Mouse (Mus musculus) gastrocnemius, postnatal 36 days (tissue): ENCODE results near the gene Phospho2. TPM values are rescaled to one million over a fixed set of nuclear protein-coding genes. Genes with fewer than 3 reads are reported as not detected.

ENCODE experiments used
- DNase-seq, 2 experiments: peaks; one replicate each; pipeline ENCODE4 v3.0.0; 2022
- intact Hi-C: fragments of 180-260 bp; cut with DNase I; formaldehyde crosslinking; loops from one replicate; pipeline ENCODE4 v1.15.1; 2025
- total RNA-seq, 2 experiments: library from RNA; stranded (reverse); gene quantifications; 2 replicates each; pipeline ENCODE4 v1.2.3; 2021

Gene Phospho2
- total RNA-seq, 2 experiments from 2014 or later = 16.6 to 17.0 TPM

GRCm38 (mm10) chr2:69822361-69823128, 33.1 kb downstream of the Phospho2 start:
- intact Hi-C loops = no loop called here
- DNase-seq = peak in 1 of 2 experiments; percentile 21

GRCm38 (mm10) chr2:69823129-69823677, 33.8 kb downstream of the Phospho2 start:
- intact Hi-C loops = no loop called here

GRCm38 (mm10) chr2:69825898-69826297, 36.5 kb downstream of the Phospho2 start:
- intact Hi-C loops = no loop called here
- DNase-seq = no peak

More at GRCm38 (mm10) chr2:69823129-69823677, 33.8 kb downstream of the Phospho2 start:
- DNase-seq = no peak

GRCm38 (mm10) chr2:69826380-69826779, 37.0 kb downstream of the Phospho2 start:
- no peak for DNase-seq
- intact Hi-C loops = no loop called here

- no peak for DNase-seq
- intact Hi-C loops = no loop called here
These were observed 38.6 kb downstream of the Phospho2 start for GRCm38 (mm10) chr2:69828031-69828430.

- no peak for DNase-seq
- intact Hi-C loops = no loop called here
These were observed 40.3 kb downstream of the Phospho2 start for GRCm38 (mm10) chr2:69829680-69830079.

- intact Hi-C loops = no loop called here
- DNase-seq = no peak
These were observed 40.7 kb downstream of the Phospho2 start for GRCm38 (mm10) chr2:69830116-69830515.

- intact Hi-C loops = no loop called here
These were observed 48.0 kb downstream of the Phospho2 start for GRCm38 (mm10) chr2:69837244-69837967.

GRCm38 (mm10) chr2:69837996-69838395, 48.6 kb downstream of the Phospho2 start:
- intact Hi-C loops = no loop called here
- no peak for DNase-seq

More at GRCm38 (mm10) chr2:69837244-69837967, 48.0 kb downstream of the Phospho2 start:
- DNase-seq = no peak

GRCm38 (mm10) chr2:69838707-69839106, 49.3 kb downstream of the Phospho2 start:
- intact Hi-C loops = no loop called here

GRCm38 (mm10) chr2:69840261-69840660, 50.8 kb downstream of the Phospho2 start:
- intact Hi-C loops = no loop called here
- DNase-seq = no peak

More at GRCm38 (mm10) chr2:69838707-69839106, 49.3 kb downstream of the Phospho2 start:
- no peak for DNase-seq

- DNase-seq = no peak
- intact Hi-C loops = no loop called here
These were observed 59.8 kb downstream of the Phospho2 start for GRCm38 (mm10) chr2:69849215-69849614.

Other genes with a start within 250 kb of the Phospho2 start
- not detected for gene Lrp2, start 203.6 kb upstream of the Phospho2 start, total RNA-seq
- gene Bbs5, start 142.5 kb upstream of the Phospho2 start, total RNA-seq = 1 to 10 TPM; 2.7 to 3.8 TPM
- 100 to 1,000 TPM; 417 to 539 TPM for gene Klhl41, start 119.5 kb upstream of the Phospho2 start, total RNA-seq
- 10 to 100 TPM; 15.3 to 16.3 TPM for gene Fastkd1, start 76.1 kb upstream of the Phospho2 start, total RNA-seq
- 10 to 100 TPM; 25.1 to 27.2 TPM for gene Ppig, start 67.1 kb upstream of the Phospho2 start, total RNA-seq
- under 1 TPM; 0.33 to 0.44 TPM for gene Ccdc173, start within 50 bp of the Phospho2 start, total RNA-seq
- gene Klhl23, start 32.3 kb downstream of the Phospho2 start, total RNA-seq = 10 to 100 TPM; 15.0 to 18.2 TPM
- gene Ssb, start 71.9 kb downstream of the Phospho2 start, total RNA-seq = 10 to 100 TPM; 44.2 to 61.3 TPM
- 10 to 100 TPM; 15.7 to 17.2 TPM for gene Mettl5, start 96.0 kb downstream of the Phospho2 start, total RNA-seq
- gene Ubr3, start 107.6 kb downstream of the Phospho2 start, total RNA-seq = 100 to 1,000 TPM; 162 to 170 TPM
- gene Myo3b, start 249.5 kb downstream of the Phospho2 start, total RNA-seq = not detected